Mouse (Mus musculus): ENCODE results near the gene Atoh8. TPM values are rescaled to one million over a fixed set of nuclear protein-coding genes. Genes with fewer than 3 reads are reported as not detected.

Gene Atoh8
- polyA plus RNA-seq, 1 experiment from 2014 or later = 7.5 TPM

DNA sequence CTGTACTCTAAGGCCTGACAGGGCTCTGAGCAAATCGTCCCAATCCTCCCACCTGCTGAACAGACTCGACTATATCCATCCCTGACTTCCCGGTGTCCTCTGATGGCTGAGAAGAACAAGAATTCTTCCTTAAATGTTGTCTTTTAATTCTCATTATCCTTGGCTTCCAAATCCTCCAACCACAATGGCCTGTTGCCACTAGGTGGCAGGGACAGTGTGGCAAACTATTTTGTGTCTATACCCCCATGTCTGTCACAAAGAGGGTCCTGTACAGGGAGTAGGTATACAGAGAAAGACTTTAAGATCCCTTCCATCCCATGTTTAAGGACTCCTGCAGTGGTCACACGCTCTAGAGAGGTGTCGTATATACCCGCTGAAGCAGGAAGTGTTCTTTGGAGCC is 14.1 kb downstream of the Atoh8 start:
- H3K4me1 ChIP-seq = peaks cover 69% of the 10 kb centered on the region

DNA sequence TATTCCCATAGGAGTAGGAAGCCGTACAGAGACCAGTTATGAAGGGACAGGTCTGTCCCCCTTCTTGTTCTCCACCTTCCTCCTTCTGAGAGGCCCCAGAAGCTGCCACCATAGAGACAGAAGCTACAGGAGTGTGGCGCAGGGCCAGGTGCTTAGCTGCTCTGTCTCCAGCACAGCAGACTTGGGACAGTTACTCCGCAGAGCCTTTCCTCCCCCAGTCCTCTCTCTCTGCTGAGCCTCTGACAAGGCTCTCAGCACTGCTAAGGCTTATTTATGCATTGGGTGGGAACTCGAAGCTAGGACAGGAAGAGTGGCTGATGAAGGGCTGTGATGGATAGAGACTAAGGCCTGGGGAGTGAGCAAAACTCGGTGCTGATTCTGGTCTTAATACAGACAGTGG is 15.8 kb downstream of the Atoh8 start:
- no peaks in the 10 kb centered on the region for H3K36me3 ChIP-seq (replicated peaks)
- peaks cover 33% of the 10 kb centered on the region for H3K27me3 ChIP-seq
- ATAC-seq (ENCODE audit: low FRiP score) = no peak
- WGBS = 68% methylated on average over 5 of the region's 5 CpGs
- H3K4me1 ChIP-seq = peaks cover 86% of the 10 kb centered on the region
- no peak overlapping the region for H3K4me2 ChIP-seq
- H3K27ac ChIP-seq = peak overlapping the region; percentile 50; the same call in 1 of the 2 replicates
- H3K4me3 ChIP-seq (replicated peaks) = no peak overlapping the region
- no peak overlapping the region for H3K9ac ChIP-seq
- H3K9me3 ChIP-seq = no peaks in the 10 kb centered on the region

More for the DNA sequence above, 14.1 kb downstream of the Atoh8 start:
- no peak for ATAC-seq (ENCODE audit: low FRiP score)
- peaks cover 39% of the 10 kb centered on the region for H3K27me3 ChIP-seq
- H3K9me3 ChIP-seq = no peaks in the 10 kb centered on the region
- no peak overlapping the region for H3K9ac ChIP-seq
- no peak overlapping the region for H3K4me3 ChIP-seq (replicated peaks)
- no peak overlapping the region for H3K4me2 ChIP-seq
- no peaks in the 10 kb centered on the region for H3K36me3 ChIP-seq (replicated peaks)
- 38% methylated on average over 6 of the region's 6 CpGs for WGBS
- peak overlapping the region; percentile 82; the same call in 1 of the 2 replicates for H3K27ac ChIP-seq

DNA sequence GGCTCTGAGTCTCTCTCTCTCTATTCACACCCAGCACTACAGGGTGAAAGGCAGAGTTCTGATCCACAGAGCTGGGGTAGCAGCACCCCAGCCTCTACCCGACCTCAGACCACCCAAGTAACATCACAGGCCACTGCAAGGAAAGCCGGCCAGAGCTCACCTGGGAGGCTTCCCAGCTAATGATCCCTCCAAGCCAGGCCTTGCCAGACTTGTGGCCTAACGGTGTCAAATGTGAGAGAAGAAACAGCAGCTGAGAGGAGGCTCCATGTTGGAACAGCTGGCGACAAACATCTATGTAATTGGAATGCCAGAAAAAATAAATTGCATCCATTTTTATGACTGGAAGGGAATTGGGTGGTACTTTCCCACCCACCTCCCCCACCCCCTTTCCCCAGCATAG is 17.1 kb downstream of the Atoh8 start:
- WGBS = 60% methylated on average over 4 of the region's 4 CpGs
- no peak overlapping the region for H3K4me2 ChIP-seq
- H3K9ac ChIP-seq = no peak overlapping the region
- H3K4me1 ChIP-seq = peaks cover 82% of the 10 kb centered on the region
- no peaks in the 10 kb centered on the region for H3K36me3 ChIP-seq (replicated peaks)
- H3K9me3 ChIP-seq = no peaks in the 10 kb centered on the region
- H3K27ac ChIP-seq = peak overlapping the region; percentile 37; the same call in 1 of the 2 replicates
- peaks cover 31% of the 10 kb centered on the region; the same call in 1 of the 2 replicates for H3K27me3 ChIP-seq
- no peak for ATAC-seq (ENCODE audit: low FRiP score)
- H3K4me3 ChIP-seq (replicated peaks) = no peak overlapping the region

DNA sequence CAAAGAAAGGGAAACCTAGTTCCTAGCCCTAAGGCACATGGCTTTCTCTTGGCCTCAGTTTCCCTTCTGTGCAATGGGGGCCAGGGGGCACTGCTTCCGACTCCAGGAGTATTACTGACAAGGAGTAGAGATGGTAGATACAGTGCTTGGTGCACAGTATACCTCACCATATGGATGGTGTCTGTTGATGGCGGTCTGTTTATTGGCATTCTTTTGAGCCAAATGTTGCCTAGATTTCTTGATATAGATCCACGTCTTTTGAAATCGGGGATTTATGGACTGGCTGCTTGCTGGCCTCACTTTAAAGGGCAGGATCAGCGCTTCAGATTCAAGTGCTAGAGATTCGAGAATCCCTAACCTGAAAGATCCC is 18.0 kb downstream of the Atoh8 start:
- ATAC-seq (ENCODE audit: low FRiP score) = peak; percentile 8; the same call in 1 of the 2 replicates
- Histone ChIP-seq H3K4me2 (peak overlapping the region; percentile 47; the same call in 1 of the 2 replicates), H3K27ac (peak overlapping the region; percentile 85), H3K9me3 (no peaks in the 10 kb centered on the region), H3K4me1 (peaks cover 74% of the 10 kb centered on the region), H3K36me3 (replicated peaks) (no peaks in the 10 kb centered on the region), H3K27me3 (peaks cover 33% of the 10 kb centered on the region; the same call in 1 of the 2 replicates), H3K9ac (no peak overlapping the region), H3K4me3 (replicated peaks) (no peak overlapping the region)
- 66% methylated on average over 6 of the region's 6 CpGs for WGBS

DNA sequence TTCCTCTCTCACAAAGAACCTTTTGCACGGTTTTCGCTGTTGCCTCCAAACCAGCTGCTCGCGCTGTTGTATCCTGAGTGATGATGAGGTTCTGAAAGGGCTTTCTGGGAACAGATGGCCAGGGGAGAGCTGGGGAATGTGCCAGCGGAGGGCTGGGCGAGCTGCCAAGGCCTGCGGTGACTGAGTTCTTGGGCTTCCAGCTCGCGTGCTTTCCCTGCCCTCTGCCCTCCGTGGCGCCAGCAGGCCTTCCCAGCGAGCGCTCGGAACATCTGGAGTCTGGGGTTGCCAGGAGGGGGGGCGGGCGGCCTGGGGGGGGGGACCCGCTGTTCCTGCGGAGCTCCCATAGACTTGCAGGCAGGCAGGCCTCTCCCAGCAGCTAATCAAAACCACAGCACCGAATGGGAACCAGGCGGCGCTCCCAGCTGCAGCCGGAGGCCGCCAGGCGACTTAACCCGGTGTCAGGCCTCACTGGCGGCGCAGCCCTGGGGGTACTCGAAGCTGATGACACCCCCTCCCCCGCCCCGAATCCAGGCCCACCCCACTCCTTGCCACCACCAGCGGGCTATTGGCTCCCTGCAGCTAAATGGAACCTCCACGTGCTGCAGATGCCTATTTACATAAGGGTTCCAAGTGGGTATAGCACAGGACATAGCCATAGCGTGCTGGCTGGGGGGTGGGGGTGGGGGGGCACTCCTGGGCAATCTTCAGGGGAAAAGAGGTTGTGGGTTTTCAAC is 18.5 kb downstream of the Atoh8 start:
- Histone ChIP-seq H3K36me3 (replicated peaks) (no peaks in the 10 kb centered on the region), H3K4me3 (replicated peaks) (peak overlapping the region; percentile 19), H3K4me2 (peak overlapping the region; percentile 47), H3K4me1 (peaks cover 68% of the 10 kb centered on the region), H3K27ac (peak overlapping the region; percentile 85), H3K9me3 (no peaks in the 10 kb centered on the region), H3K9ac (no peak overlapping the region; the same call in 1 of the 2 replicates), H3K27me3 (peaks cover 33% of the 10 kb centered on the region; the same call in 1 of the 2 replicates)
- ATAC-seq (ENCODE audit: low FRiP score) = peak; percentile 91
- WGBS = under 1% methylated on average over 33 of the region's 33 CpGs

DNA sequence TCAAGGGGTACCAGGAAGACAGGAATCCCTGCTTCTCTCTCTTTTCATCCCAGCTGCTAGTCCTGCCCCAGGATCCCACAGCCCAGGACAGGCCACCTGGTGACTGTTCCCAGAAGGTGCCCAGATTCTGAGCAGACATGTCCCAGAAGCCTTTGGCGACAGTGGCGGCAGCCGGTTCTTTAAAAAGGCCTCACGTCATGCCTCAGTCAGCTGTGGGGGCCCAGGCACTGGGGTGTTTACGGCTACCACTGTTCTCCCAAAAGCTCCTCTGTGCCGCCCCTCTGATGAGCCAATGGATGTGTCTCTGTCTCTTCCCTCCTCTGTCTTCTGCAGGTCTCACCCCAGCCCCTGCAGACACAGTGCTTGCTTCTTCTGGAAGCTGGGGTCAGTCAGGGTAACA is 19.8 kb downstream of the Atoh8 start:
- H3K4me3 ChIP-seq (replicated peaks) = no peak overlapping the region
- 39% methylated on average over 6 of the region's 6 CpGs for WGBS
- peaks cover 69% of the 10 kb centered on the region for H3K4me1 ChIP-seq
- ATAC-seq (ENCODE audit: low FRiP score) = no peak
- no peaks in the 10 kb centered on the region for H3K9me3 ChIP-seq
- no peak overlapping the region for H3K4me2 ChIP-seq
- no peak overlapping the region; the same call in 1 of the 2 replicates for H3K9ac ChIP-seq
- H3K27me3 ChIP-seq = peaks cover 38% of the 10 kb centered on the region; the same call in 1 of the 2 replicates
- no peaks in the 10 kb centered on the region for H3K36me3 ChIP-seq (replicated peaks)
- peak overlapping the region; percentile 85 for H3K27ac ChIP-seq

DNA sequence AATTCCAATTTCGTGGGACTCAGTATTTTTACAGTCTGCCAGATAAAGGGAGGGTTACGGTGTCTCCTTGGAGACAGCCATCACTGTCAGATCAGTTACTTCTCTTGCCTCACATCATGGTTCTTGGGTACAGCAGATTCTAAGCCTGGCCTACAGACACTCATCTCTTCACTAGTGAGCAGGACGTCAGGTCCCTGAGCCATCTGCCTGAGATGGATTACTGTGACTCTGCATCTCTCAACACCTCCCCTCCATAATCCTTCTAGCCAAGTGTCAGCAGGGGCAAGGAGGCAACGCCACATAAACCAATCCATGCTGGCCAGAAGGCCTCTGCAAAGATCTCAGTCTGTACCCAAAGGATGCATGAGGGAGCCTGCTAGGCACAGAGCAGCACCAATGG is 24.0 kb downstream of the Atoh8 start:
- peaks cover 34% of the 10 kb centered on the region for H3K4me1 ChIP-seq
- no peaks in the 10 kb centered on the region for H3K9me3 ChIP-seq
- H3K27ac ChIP-seq = no peak overlapping the region
- no peak for ATAC-seq (ENCODE audit: low FRiP score)
- H3K4me2 ChIP-seq = no peak overlapping the region
- 71% methylated on average over 4 of the region's 4 CpGs for WGBS
- no peak overlapping the region for H3K4me3 ChIP-seq (replicated peaks)
- H3K27me3 ChIP-seq = peaks cover 22% of the 10 kb centered on the region
- peaks cover 5% of the 10 kb centered on the region; the same call in 1 of the 2 replicates for H3K36me3 ChIP-seq (replicated peaks)
- no peak overlapping the region for H3K9ac ChIP-seq

DNA sequence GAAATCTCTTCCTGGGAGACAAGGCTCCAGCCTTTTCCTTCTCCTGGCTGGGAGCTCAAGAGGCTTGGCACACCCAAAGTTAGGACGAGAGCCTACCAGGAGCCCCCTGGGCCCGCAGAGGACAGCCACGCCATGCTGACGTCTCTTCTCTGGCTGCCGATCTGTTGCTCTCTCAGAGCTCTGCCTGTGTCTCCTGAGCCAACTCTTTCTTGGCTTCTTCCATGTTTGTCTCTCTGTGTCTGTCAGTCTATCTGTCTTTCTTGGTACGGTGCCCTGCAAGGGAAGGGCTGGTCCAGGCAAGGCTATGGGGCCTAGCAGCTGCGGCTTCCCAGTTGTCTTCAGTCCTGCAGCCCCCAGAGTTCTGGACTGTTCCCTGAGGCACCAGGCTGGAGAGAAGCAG is 24.6 kb downstream of the Atoh8 start:
- no peak overlapping the region for H3K4me2 ChIP-seq
- no peak overlapping the region for H3K4me3 ChIP-seq (replicated peaks)
- peaks cover 29% of the 10 kb centered on the region for H3K4me1 ChIP-seq
- peaks cover 10% of the 10 kb centered on the region for H3K36me3 ChIP-seq (replicated peaks)
- peaks cover 22% of the 10 kb centered on the region for H3K27me3 ChIP-seq
- no peak for ATAC-seq (ENCODE audit: low FRiP score)
- no peak overlapping the region for H3K9ac ChIP-seq
- 83% methylated on average over 7 of the region's 7 CpGs for WGBS
- no peaks in the 10 kb centered on the region for H3K9me3 ChIP-seq
- H3K27ac ChIP-seq = no peak overlapping the region

DNA sequence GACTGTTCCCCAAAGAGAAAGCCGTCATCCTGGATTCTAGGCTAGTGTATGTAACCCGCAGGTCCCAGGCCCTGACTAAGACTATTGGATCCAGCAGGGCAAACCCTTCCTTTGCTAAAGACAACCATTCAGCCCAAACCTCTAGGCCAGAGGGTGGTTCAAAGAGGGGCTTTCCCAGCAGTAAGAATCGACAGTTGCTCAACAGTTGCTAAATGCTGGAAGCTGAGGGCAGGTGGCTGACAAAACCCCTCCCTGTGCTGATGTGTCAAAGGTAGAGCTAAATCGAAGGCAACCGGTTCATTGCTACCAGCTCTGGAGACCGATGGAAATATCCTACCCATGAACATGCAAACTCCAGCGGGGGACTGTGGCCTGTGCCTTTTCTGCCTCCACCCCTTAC is 25.6 kb downstream of the Atoh8 start:
- Histone ChIP-seq H3K4me1 (peaks cover 18% of the 10 kb centered on the region), H3K9me3 (no peaks in the 10 kb centered on the region)

DNA sequence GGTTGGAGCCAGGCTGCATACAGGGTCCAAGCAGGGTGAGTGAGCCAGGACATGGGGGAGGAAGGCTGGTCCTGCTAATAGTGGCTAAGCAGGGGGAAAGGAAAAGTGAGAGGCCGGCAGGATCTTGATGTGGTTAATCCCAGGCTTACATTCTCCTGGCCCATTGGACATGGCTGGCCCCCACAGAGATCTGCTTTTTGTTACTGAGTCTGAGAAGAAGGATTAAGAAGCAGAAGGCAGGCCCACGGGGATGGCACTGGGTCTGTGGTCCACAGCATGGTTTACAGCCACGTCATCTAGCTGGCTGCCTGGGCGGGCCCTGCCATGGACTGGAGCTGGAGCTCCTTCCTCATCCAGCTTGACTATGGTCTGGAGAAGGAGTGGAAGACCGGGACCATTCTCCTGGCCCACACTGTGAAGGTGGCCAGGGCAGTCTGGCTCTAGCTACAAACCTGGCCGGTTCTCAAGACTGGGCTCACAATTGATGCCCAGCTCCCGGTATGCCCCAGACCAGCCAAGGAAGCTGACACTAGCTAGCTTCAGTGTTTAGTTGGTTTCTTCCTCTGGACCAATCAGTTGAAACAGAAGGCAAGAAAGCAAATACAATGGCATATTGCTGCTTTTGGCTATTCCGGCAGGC is 26.9 kb downstream of the Atoh8 start:
- no peak for ATAC-seq (ENCODE audit: low FRiP score)
- WGBS = 53% methylated on average over 8 of the region's 8 CpGs
- H3K4me1 ChIP-seq = peaks cover 12% of the 10 kb centered on the region; the same call in 1 of the 2 replicates
- no peak overlapping the region for H3K4me3 ChIP-seq (replicated peaks)
- peaks cover 14% of the 10 kb centered on the region for H3K27me3 ChIP-seq
- H3K9ac ChIP-seq = no peak overlapping the region
- H3K27ac ChIP-seq = no peak overlapping the region
- no peaks in the 10 kb centered on the region for H3K9me3 ChIP-seq
- H3K4me2 ChIP-seq = no peak overlapping the region
- H3K36me3 ChIP-seq (replicated peaks) = peaks cover 10% of the 10 kb centered on the region

More for the DNA sequence above, 25.6 kb downstream of the Atoh8 start:
- Histone ChIP-seq H3K4me2 (no peak overlapping the region), H3K36me3 (replicated peaks) (peaks cover 10% of the 10 kb centered on the region), H3K27me3 (peaks cover 19% of the 10 kb centered on the region), H3K27ac (no peak overlapping the region), H3K4me3 (replicated peaks) (no peak overlapping the region), H3K9ac (no peak overlapping the region)
- ATAC-seq (ENCODE audit: low FRiP score) = no peak
- 91% methylated on average over 7 of the region's 7 CpGs for WGBS

DNA sequence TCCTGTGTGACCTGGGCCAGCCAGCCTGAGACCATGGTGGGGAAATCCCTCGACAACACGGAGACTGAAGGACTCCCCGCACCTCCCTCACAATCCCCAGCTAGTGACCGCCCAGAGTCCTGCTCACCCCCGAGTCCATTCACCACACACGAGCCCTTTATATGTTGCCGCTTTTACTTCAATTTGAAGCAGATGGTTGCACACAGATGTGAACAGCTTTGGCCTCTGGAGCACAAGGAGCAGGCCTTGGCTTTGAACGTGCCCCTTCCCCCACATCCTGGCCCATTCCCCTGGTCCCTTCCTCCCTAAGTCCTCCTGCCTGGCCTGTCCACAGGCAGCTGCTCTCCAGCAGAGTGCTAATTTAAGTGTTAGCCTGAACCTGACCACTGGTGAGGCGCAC is 29.4 kb downstream of the Atoh8 start:
- Histone ChIP-seq H3K9ac (no peak overlapping the region), H3K36me3 (replicated peaks) (peaks cover 10% of the 10 kb centered on the region), H3K9me3 (no peaks in the 10 kb centered on the region), H3K27ac (no peak overlapping the region), H3K4me3 (replicated peaks) (no peak overlapping the region), H3K4me2 (no peak overlapping the region), H3K4me1 (peaks cover 17% of the 10 kb centered on the region), H3K27me3 (peaks cover 7% of the 10 kb centered on the region; the same call in 1 of the 2 replicates)
- 73% methylated on average over 9 of the region's 9 CpGs for WGBS
- no peak for ATAC-seq (ENCODE audit: low FRiP score)

DNA sequence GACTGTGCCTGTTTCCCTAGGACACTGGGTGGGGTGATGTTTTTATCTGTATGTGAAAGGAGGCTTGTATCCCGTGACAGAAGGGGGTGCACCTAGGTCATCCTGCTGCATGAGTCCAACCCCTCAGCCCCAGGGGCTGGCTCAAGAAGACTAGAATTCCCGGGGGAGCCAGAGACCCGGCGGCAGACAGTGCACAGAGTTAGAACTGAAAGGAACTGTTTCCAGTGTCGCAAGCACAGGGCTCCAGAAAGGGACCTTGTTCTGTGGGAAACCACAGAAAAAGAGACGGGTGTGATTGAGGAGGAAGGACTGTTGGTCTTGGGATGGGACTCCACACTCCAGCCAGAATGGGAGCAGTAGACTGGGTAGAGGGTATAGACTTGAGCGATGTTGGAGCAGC is 30.5 kb downstream of the Atoh8 start:
- Histone ChIP-seq H3K27me3 (no peaks in the 10 kb centered on the region; the same call in 1 of the 2 replicates), H3K36me3 (replicated peaks) (peaks cover 10% of the 10 kb centered on the region), H3K4me2 (no peak overlapping the region), H3K4me1 (peaks cover 20% of the 10 kb centered on the region), H3K27ac (no peak overlapping the region), H3K9ac (no peak overlapping the region), H3K4me3 (replicated peaks) (no peak overlapping the region), H3K9me3 (no peaks in the 10 kb centered on the region)
- ATAC-seq (ENCODE audit: low FRiP score) = no peak
- 69% methylated on average over 7 of the region's 7 CpGs for WGBS

All from forebrain, embryonic 12.5 days (tissue).